Mouse (Mus musculus) midbrain, embryonic 15.5 days (tissue): ENCODE measurements around the gene Gm8720. TPM values are rescaled to one million over a fixed set of nuclear protein-coding genes. Genes with fewer than 3 reads are reported as not detected.
"Not testable (repeated sequence)": the region's sequence is repeated elsewhere in the genome, so short reads cannot be mapped to it uniquely, and the experiment has no call there.

Experiments used
- ATAC-seq: fragments of 200-750 bp; cut with Nextera tagmentation; replicated peaks from 2 replicates; pipeline ENCODE4 v1.8.0; 2017; ENCODE audit warnings: moderate TSS enrichment
- H3K27ac ChIP-seq: fragments of 300-500 bp; sonication (generic); 2 replicates; pipeline ENCODE4 v1.5.1; 2015; ENCODE audit warnings: mild to moderate bottlenecking, inconsistent platforms
- H3K27me3 ChIP-seq: fragments of 300-500 bp; sonication (generic); replicated peaks from 2 replicates; pipeline ENCODE4 v1.6.1; 2015; ENCODE audit warnings: inconsistent platforms
- H3K36me3 ChIP-seq: fragments of 300-500 bp; sonication (generic); replicated peaks from 2 replicates; pipeline ENCODE4 v1.6.1; 2015; ENCODE audit warnings: inconsistent platforms
- H3K4me1 ChIP-seq: fragments of 300-500 bp; sonication (generic); 2 replicates; pipeline ENCODE4 v1.6.1; 2015; ENCODE audit warnings: inconsistent platforms
- H3K4me2 ChIP-seq: fragments of 300-500 bp; sonication (generic); 2 replicates; pipeline ENCODE4 v1.6.1; 2015; ENCODE audit warnings: inconsistent platforms, mild to moderate bottlenecking, moderate library complexity
- H3K4me3 ChIP-seq: fragments of 300-500 bp; sonication (generic); 2 replicates; pipeline ENCODE4 v1.5.1; 2015; ENCODE audit warnings: mild to moderate bottlenecking, inconsistent platforms
- H3K9ac ChIP-seq: fragments of 300-500 bp; sonication (generic); 2 replicates; pipeline ENCODE4 v1.6.1; 2015; ENCODE audit warnings: mild to moderate bottlenecking, inconsistent platforms
- H3K9me3 ChIP-seq: fragments of 300-500 bp; sonication (generic); 2 replicates; pipeline ENCODE4 v1.6.1; 2016; ENCODE audit warnings: inconsistent platforms
- WGBS: fragments of 180-500 bp; shearing (Covaris S2); methylation state at CpG from one replicate; pipeline ENCODE4 v1.1.7; 2015; ENCODE audit warnings: mixed read lengths; 5-methylcytosine and 5-hydroxymethylcytosine counted together
- polyA plus RNA-seq: library from polyadenylated mRNA; unstranded; fragments of >200 nt; fragmentation: Nextera tagmentation; extraction: Ambion mirVana; gene quantifications from 2 replicates; pipeline ENCODE4 v1.2.1, GENCODE M21; 2015

The Gm8720 gene
- polyA plus RNA-seq = not detected in 2 replicates

- no CpG with 5 or more reads among the region's 1 CpGs for whole genome bisulfite sequencing
- not testable (repeated sequence) for ATAC-seq
Observed at GRCm38 (mm10) chr7:23067356-23067755, at the start of gene Gm8720. Gene Gm8720, minus strand, starts transcription at chr7:23067456.

DNA sequence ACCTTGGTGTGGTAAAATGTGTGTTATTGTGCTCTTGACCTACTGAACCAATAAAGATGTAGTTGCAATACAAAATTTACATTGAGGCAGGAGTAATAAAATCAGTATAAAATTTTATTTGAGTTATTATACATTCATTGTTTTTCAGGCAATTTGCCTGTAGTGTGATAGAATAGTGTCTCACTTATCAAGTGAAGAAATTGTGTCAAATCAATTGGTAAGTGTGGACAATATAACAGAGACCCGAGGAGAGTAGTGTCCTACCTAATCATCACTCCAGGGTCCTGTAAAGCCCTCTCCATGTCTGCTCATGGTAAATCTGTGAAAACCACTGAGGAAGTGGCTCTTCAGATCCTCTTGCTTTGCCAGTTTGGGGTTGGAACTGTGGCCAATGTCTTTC lies 12.0 kb downstream of the Gm8720 start, which contains the start of gene Vmn1r163:
TSS of gene Vmn1r163 (plus strand) at position 301 of the 400 bp plus-strand sequence.
- not testable (repeated sequence) for H3K27me3 ChIP-seq, H3K27ac ChIP-seq, H3K4me1 ChIP-seq, H3K4me2 ChIP-seq, H3K36me3 ChIP-seq, ATAC-seq, H3K9me3 ChIP-seq, H3K9ac ChIP-seq, H3K4me3 ChIP-seq
- no CpG with 5 or more reads among the region's 1 CpGs for WGBS

More at GRCm38 (mm10) chr7:23067356-23067755, at the start of gene Gm8720:
- H3K27ac ChIP-seq, H3K9me3 ChIP-seq, H3K27me3 ChIP-seq, H3K4me1 ChIP-seq, H3K9ac ChIP-seq, H3K36me3 ChIP-seq, H3K4me3 ChIP-seq, H3K4me2 ChIP-seq: not testable (repeated sequence)

DNA sequence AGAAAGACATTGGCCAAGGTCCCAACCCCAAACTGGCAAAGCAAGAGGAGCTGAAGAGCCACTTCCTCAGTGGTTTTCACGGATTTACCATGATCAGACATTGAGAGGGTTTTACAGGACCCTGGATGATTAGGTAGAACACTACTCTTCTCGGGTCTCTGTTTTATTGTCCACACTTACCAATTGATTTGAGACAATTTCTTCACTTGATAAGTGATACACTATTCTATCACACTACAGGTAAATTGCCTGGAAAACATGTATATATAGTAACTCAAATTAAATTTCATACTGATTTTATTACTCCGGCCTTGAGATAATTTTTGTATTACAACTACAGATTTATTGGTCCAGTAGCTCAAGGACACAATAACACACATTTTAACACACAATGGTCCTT lies 47.4 kb downstream of the Gm8720 start, which contains the start of gene Gm4216:
TSS of gene Gm4216 (minus strand) at position 101 of the 400 bp plus-strand sequence.
- ATAC-seq, H3K9ac ChIP-seq, H3K27me3 ChIP-seq, H3K4me1 ChIP-seq, H3K27ac ChIP-seq, H3K36me3 ChIP-seq, H3K4me2 ChIP-seq, H3K9me3 ChIP-seq, H3K4me3 ChIP-seq: not testable (repeated sequence)
- no CpG with 5 or more reads among the region's 3 CpGs for WGBS

Other genes with a start within 250 kb of the Gm8720 start
- gene Vmn1r159, start 223.9 kb downstream of the Gm8720 start, polyA plus RNA-seq = not detected in 2 replicates
- gene Vmn1r160, start 196.2 kb downstream of the Gm8720 start, polyA plus RNA-seq = not detected in 2 replicates
- not detected in 2 replicates for gene Gm4214, start 82.8 kb downstream of the Gm8720 start, polyA plus RNA-seq
- not detected in 2 replicates for gene Gm4216, start 47.5 kb downstream of the Gm8720 start, polyA plus RNA-seq
- gene Vmn1r163, start 11.9 kb downstream of the Gm8720 start, polyA plus RNA-seq = not detected in 2 replicates
- not detected in 2 replicates for gene Gm10662, start 77.0 kb upstream of the Gm8720 start, polyA plus RNA-seq
- gene Vmn1r165, start 149.9 kb upstream of the Gm8720 start, polyA plus RNA-seq = not detected in 2 replicates
- gene Vmn1r166, start 184.2 kb upstream of the Gm8720 start, polyA plus RNA-seq = not detected in 2 replicates
- gene Gm6902, start 211.4 kb upstream of the Gm8720 start, polyA plus RNA-seq = not detected in 2 replicates
- gene Nlrp4e, start 233.7 kb upstream of the Gm8720 start, polyA plus RNA-seq = not detected in 2 replicates